Mouse (Mus musculus) natural killer cell, adult 2 months (primary cell): Measurements from ENCODE around the gene Sema6d.

Experiments used
- DNase-seq, 2 experiments: peaks; one replicate each; pipeline ENCODE4 v3.0.0; 2022; ENCODE audit warnings: low spot score in 2 of 2

The Sema6d gene

DNA sequence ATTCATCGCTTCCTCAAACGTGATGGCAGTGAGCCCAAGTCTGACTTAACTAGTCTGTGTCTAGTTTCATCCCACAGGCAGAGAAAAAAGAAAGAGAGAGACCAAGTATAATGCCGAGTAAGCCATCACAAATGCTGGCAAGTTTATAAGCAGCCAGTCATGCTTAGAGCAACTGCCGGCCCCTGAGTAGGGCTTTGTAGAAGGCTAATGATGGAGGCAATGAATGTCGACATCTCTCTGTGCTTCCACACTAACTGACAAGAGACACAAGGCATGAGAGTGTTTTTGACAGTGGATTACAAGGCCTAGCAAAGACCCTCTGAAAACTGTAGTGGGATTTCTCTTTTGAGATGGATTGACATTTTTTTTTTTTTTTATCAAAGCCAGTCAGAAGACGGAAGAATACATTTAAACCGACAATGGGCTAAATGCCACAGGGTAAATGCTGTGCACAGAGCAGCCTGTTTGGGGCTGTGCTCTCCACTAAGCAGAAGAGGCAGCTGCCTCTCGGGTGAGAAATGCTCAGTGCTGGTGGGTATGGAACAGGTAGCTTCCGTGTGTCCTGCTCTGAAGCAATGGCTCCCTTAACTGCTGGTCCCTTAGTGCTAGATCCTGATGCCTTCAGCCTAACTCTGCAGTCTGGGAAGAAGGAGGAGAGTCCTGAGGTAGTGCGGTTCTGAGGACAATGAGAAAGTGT lies 380.7 kb downstream of the Sema6d start:
- DNase-seq, result no peak

DNA sequence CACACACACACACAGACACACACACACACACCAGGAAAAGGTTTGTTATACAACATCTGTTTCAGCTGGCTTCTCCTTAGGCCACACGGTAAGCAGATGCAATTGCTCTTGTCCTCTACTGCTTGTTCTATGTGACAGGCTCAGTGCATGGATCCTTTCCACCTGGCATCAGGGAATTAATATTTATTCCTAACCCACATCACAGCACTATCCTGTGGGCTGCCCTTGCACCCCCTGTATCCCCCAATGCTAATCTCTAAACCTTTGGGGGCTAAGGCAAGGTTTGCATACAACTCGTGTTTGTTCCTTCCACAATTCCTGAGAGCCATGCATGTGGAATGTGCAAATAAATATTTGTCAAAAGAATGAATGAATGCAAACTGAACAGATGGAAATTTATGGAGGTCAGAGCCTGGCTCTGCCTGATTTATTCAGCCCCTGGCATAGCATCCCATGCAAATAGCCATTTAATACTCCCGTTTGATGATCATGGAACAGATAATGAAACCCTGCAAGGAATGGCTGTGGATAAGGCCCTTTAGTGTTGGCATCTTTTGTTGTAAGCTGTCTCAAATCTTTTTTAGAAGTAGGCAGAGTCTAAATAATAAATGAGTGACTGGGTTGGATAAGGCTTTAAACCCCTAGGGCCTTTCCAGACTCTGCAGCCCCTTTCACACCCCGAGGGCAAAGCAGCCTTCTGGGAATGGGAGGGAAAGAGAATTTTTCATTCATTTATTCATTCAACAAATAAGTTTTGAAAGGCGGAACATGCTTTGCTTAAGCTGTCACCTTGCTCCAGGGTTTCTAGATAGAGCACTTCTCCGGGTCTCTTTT lies 383.1 kb downstream of the Sema6d start:
- no peak for DNase-seq

DNA sequence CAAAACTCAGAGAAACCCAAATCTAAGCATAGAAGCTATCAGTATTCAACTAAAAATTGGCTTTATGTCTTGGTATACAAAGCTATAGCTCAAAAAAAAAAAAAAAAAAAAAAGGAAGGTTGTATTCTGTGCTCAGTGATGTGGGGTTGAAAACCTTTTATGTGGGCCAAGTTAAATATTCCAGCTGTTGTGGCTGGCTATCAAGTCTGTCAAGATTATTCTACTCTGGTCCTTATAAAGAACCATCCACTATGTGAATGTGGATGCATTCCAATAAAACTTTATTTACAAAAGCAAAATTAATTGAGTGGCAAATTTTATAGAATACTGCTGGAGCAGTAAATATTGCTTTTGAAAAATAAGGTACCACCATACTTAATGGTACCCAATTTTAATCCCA lies 388.1 kb downstream of the Sema6d start:
- no peak for DNase-seq

GRCm38 (mm10) chr2:124478526-124478925 lies 388.8 kb downstream of the Sema6d start:
- no peak for DNase-seq

GRCm38 (mm10) chr2:124485761-124486160 lies 396.0 kb downstream of the Sema6d start:
- DNase-seq, result no peak

DNA sequence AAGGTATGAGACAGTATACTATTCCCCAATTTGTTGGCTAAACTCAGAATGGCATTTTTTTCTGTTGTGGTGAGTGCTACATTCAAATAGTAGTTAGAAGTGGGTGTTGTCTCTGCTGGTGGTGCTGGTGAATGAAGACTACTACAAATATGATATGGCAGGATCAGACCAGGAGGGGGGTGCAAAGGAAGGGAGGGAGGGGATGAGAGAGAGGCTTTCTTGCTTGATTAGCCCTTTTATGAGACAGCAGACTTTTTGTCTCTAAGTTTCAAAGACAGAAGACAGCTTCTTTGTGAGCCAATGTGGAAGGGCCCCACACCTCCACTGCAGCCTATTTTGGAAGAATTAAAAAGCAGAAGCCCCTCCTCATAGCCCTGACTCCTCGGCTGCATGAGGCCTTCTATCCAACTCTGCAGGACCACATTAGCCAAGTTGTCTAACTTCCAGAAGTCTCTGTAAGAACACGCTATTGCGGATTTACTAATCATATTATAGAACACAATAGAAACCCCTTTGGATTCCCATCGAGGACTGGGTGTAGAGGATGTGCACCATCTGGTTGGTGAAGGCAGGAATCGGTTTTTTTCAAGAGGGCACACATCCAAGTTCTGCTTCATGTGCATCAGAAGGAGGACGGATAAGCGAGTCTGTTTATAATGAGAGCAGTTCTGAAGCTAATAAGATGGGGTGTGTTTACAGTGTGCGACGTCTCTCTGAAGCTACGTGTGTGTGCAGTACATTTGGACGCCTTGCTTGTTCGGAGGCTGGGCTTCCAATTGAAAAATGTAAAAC lies 400.4 kb downstream of the Sema6d start:
- no peak for DNase-seq

DNA sequence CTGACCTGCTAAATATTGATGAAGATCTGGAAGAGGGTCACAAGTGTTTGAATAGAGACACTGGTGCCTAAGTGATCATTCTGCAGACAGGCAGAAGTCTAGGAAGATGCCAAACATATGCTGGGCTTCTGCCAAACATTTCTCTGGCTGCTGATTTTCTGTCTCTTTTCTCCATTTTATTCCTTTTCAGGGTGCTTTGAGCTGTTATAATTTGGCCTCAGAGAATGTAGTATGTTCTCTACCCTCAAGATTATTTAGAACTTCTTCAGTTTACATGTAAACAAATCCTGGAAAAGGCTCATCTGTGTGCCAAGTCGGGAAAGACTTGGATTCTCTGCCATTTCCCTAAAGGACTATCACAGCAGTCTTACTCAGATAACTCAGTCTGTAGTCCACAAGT lies 406.0 kb downstream of the Sema6d start:
- no peak for DNase-seq

DNA sequence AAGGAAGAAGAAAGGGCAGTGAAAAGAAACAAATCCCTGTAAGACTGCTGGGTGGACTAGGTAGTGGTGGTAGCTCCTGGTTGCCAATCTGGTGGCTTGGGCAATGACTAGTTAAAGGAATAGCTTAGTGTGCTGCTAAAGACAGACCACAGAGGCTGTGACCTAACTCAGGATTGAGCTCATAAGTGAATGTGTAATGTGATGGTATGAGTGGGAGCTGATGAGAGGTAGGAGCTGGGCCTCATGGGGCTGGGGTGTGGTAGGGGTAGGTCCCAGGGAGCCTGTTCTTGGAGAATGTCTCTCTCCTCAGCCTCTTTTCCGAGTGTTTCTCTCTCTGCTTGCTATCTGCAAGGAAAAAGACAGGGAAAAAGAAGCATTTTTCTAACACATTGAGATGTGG lies 409.9 kb downstream of the Sema6d start:
- no peak for DNase-seq

DNA sequence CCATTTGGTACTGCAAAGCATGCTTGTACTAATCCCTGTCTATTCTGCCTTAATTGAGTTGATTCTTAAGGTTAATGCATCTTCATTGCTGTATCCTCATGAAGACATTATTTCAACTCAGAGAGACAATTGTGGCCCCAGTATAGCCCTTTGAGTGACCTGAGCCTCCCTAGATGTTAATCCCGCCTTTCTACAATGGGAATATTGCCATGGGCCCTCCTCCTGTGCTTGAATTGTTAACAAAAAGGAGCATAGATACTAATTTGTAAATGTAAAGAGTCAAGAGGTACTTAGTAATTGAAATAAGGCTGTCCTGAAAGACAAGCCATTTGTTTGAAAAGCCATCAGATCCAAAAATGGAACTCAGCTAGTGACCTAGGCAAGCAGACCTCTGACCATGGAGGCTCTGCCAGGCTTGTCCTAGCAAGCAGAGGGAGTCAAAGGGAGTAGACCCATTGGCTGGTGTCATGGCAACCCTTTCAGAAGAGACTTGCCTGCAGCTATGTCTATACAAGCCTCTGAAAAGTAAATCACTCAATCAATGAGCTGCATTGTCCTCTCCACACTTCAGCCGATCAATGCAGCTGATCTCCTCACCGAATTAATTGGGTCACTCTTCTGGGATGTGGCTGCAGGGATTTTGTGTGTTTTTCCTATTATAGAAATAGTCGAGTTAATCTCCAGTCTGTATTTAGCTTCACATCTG lies 416.2 kb downstream of the Sema6d start:
- no peak for DNase-seq

- DNase-seq, result no peak
Observed at GRCm38 (mm10) chr2:124507804-124508203, 418.0 kb downstream of the Sema6d start.

- DNase-seq, result no peak
Observed at GRCm38 (mm10) chr2:124509479-124509878, 419.7 kb downstream of the Sema6d start.

DNA sequence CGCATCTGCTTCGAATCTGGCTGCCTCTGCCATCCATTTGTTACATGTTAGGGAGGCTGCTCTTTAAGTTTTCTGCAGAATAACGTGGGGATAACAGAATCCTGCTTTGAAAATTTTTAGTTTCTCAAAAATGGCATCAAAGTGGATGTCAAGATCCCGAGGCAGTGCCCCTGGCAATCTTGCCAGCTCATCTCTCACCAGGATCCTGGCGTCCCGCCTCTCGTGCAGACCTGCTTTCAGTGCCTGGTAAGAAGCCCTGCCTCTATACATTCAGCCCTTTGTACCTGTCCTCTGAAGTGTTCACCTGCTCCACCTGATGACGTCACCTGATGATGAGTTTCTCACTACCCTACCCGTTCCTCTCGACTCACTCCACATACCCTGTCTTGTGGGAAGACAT lies 422.1 kb downstream of the Sema6d start:
- no peak for DNase-seq

DNA sequence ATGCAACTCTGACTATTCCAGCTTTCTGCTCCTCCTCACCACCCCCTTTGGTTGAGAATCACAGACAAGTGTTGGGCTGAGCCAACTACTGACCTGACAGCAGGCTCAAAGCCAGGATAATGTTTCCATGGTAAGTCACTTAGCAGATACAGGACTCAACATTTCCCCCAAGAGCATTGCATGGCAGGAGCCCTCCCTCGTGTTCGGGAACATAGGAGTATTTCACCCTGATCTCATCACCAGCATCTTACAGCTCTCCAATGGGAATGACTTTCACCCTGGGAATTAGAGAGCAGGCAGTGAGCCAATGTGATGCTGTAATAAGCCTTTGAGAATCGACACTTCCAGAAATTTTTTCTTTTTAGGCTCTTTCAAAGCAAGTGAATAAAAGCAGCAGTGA lies 432.7 kb downstream of the Sema6d start:
- DNase-seq, result no peak

- no peak for DNase-seq
Observed at GRCm38 (mm10) chr2:124523667-124524066, 433.9 kb downstream of the Sema6d start.

- DNase-seq, result no peak
Observed at GRCm38 (mm10) chr2:124524167-124524566, 434.4 kb downstream of the Sema6d start.

GRCm38 (mm10) chr2:124527641-124528040 lies 437.9 kb downstream of the Sema6d start:
- DNase-seq, result no peak

- no peak for DNase-seq
Observed at GRCm38 (mm10) chr2:124530441-124530840, 440.7 kb downstream of the Sema6d start.

GRCm38 (mm10) chr2:124531062-124531461 lies 441.3 kb downstream of the Sema6d start:
- no peak for DNase-seq

- DNase-seq, result no peak
Observed at GRCm38 (mm10) chr2:124532906-124533305, 443.1 kb downstream of the Sema6d start.

DNA sequence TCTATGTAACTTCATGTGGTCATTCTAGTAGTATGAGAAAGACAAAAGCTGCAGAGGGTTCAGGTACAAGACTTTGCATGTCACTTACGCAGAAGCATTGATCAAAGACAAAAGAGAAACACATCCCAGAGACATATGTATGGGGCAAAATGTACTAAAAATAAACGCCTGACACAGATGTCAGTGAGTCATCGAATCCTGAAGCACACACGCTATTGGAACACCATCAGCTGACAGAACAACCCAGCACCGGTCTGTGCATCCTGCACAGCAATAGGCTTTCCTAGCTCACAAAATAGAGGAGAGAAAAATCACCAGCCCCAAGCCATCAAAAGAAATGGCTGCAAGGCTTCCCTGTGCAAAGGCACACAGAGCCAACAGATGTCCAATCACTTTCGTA lies 443.8 kb downstream of the Sema6d start:
- DNase-seq, result no peak

DNA sequence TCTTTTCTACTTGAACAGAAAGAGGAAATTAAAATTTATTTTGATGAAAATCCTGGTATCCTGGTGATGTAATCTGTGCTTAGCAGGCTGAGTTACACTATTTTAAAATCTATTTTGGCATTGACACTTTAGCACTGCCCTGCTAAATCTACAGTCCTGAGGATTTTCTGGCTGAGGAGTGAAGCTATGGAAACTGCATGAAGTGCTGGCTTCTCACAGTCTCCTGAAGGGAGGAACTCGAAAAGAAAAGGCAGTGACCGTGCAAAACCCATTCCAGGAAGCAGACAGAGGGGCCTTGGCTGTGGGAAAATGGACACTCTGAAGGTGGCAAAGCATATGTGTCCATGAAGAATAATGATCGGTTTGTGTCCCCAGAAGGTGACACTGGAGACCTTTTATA lies 460.5 kb downstream of the Sema6d start:
- DNase-seq, result no peak
